Mouse (Mus musculus) liver, adult 2 months (tissue): ENCODE measurements around the gene Ccdc141. TPM values are rescaled to one million over a fixed set of nuclear protein-coding genes. Genes with fewer than 3 reads are reported as not detected.

ENCODE experiments used
- DNase-seq: peaks from one replicate; pipeline ENCODE4 v3.0.0-alpha.2; 2011; ENCODE audit warnings: low read depth, low spot score; ENCODE audit errors: extremely low read depth
- H3K27ac ChIP-seq: fragments of 200-500 bp; replicated peaks from 2 replicates; pipeline ENCODE4 v1.5.1; 2012; ENCODE audit warnings: low read depth, mild to moderate bottlenecking, control low read depth, inconsistent platforms, low read length; ENCODE audit not compliant: insufficient read depth
- H3K27me3 ChIP-seq: fragments of 200-500 bp; 2 replicates; pipeline ENCODE4 v1.6.1; 2012; ENCODE audit warnings: mild to moderate bottlenecking, moderate library complexity, low read length, inconsistent platforms; ENCODE audit not compliant: control insufficient read depth, insufficient read depth
- H3K36me3 ChIP-seq: fragments of 200-500 bp; 2 replicates; pipeline ENCODE4 v1.6.1; 2012; ENCODE audit warnings: low read length, inconsistent platforms; ENCODE audit not compliant: control insufficient read depth, insufficient read depth
- H3K4me1 ChIP-seq: fragments of 200-500 bp; 2 replicates; pipeline ENCODE4 v1.6.1; 2011; ENCODE audit warnings: low read length; ENCODE audit not compliant: control insufficient read depth, insufficient read depth
- H3K4me3 ChIP-seq: fragments of 200-500 bp; 2 replicates; pipeline ENCODE4 v1.5.1; 2011; ENCODE audit warnings: low read depth, mild to moderate bottlenecking, control low read depth, low read length, moderate library complexity; ENCODE audit not compliant: insufficient read depth
- H3K79me2 ChIP-seq: fragments of 200-500 bp; 2 replicates; pipeline ENCODE4 v1.6.1; 2012; ENCODE audit warnings: inconsistent platforms, mild to moderate bottlenecking, low read length, moderate library complexity; ENCODE audit not compliant: control insufficient read depth, insufficient read depth
- H3K9ac ChIP-seq: fragments of 200-500 bp; 2 replicates; pipeline ENCODE4 v1.6.1; 2012; ENCODE audit warnings: low read depth, mild to moderate bottlenecking, control low read depth, inconsistent platforms, low read length
- CTCF ChIP-seq: fragments of 200-500 bp; IDR thresholded peaks from 2 replicates; pipeline ENCODE4 v1.5.1; 2011; ENCODE audit warnings: low read depth, low read length, control low read depth
- POLR2A ChIP-seq: fragments of 200-500 bp; IDR thresholded peaks from 2 replicates; pipeline ENCODE4 v1.6.1; 2011; ENCODE audit warnings: low read length, control low read depth; ENCODE audit not compliant: insufficient read depth; ENCODE audit errors: extremely low read depth
- WGBS: fragments of 180-500 bp; shearing (Covaris S2); methylation state at CpG from one replicate; pipeline ENCODE4 v1.1.7; 2018; 5-methylcytosine and 5-hydroxymethylcytosine counted together
- polyA plus RNA-seq: library from polyadenylated mRNA; depleted of rRNA; stranded (reverse); fragments of >200 nt; gene quantifications from 2 replicates; pipeline ENCODE4 v1.2.3, GENCODE M21; 2012
- total RNA-seq: library from RNA; depleted of rRNA; stranded (reverse); fragments of >200 nt; gene quantifications from 2 replicates; pipeline ENCODE4 v1.2.3, GENCODE M21; 2014

Ccdc141 gene
- total and polyA plus RNA-seq, 2 experiments: 8.6 to 17.7 TPM

- Histone ChIP-seq H3K36me3 (peaks cover 8% of the 10 kb centered on the region; the same call in 1 of the 2 replicates), H3K79me2 (no peaks in the 10 kb centered on the region), H3K27ac (no peak overlapping the region), H3K4me1 (no peaks in the 10 kb centered on the region), H3K27me3 (no peaks in the 10 kb centered on the region), H3K4me3 (no peak overlapping the region), H3K9ac (no peak overlapping the region)
- no peak for DNase-seq
- no peak for TF ChIP-seq CTCF
- TF ChIP-seq POLR2A: no peak
- 88% methylated on average over 7 of the region's 7 CpGs for WGBS
Measured at GRCm38 (mm10) chr2:77007015-77007414, 163.4 kb downstream of the Ccdc141 start.

GRCm38 (mm10) chr2:77003148-77003547, 167.3 kb downstream of the Ccdc141 start:
- H3K4me3 ChIP-seq: no peak overlapping the region
- no peak overlapping the region for H3K27ac ChIP-seq
- H3K36me3 ChIP-seq: no peaks in the 10 kb centered on the region
- TF ChIP-seq CTCF (no peak), POLR2A (no peak)
- no peak overlapping the region for H3K9ac ChIP-seq
- WGBS: 50% methylated on average over 2 of the region's 2 CpGs
- H3K27me3 ChIP-seq: no peaks in the 10 kb centered on the region
- H3K79me2 ChIP-seq: no peaks in the 10 kb centered on the region
- H3K4me1 ChIP-seq: no peaks in the 10 kb centered on the region
- no peak for DNase-seq

- Histone ChIP-seq H3K4me1 (no peaks in the 10 kb centered on the region), H3K27me3 (no peaks in the 10 kb centered on the region), H3K4me3 (no peak overlapping the region), H3K27ac (no peak overlapping the region), H3K9ac (no peak overlapping the region), H3K79me2 (no peaks in the 10 kb centered on the region), H3K36me3 (no peaks in the 10 kb centered on the region)
- no peak for DNase-seq
- TF ChIP-seq CTCF: no peak
- no peak for TF ChIP-seq POLR2A
- 64% methylated on average over 5 of the region's 5 CpGs for WGBS
Measured at GRCm38 (mm10) chr2:76998351-76998750, 172.1 kb downstream of the Ccdc141 start.

- no peak overlapping the region for H3K27ac ChIP-seq
- WGBS: 88% methylated on average over 5 of the region's 5 CpGs
- no peaks in the 10 kb centered on the region for H3K36me3 ChIP-seq
- H3K4me3 ChIP-seq: no peak overlapping the region
- H3K79me2 ChIP-seq: no peaks in the 10 kb centered on the region
- H3K4me1 ChIP-seq: no peaks in the 10 kb centered on the region
- no peak overlapping the region for H3K9ac ChIP-seq
- no peak for TF ChIP-seq POLR2A
- no peak for TF ChIP-seq CTCF
- DNase-seq: no peak
- no peaks in the 10 kb centered on the region for H3K27me3 ChIP-seq
Measured at GRCm38 (mm10) chr2:76992493-76993201, 177.8 kb downstream of the Ccdc141 start.

- Histone ChIP-seq H3K36me3 (no peaks in the 10 kb centered on the region), H3K4me1 (no peaks in the 10 kb centered on the region), H3K27me3 (no peaks in the 10 kb centered on the region), H3K4me3 (no peak overlapping the region), H3K27ac (no peak overlapping the region), H3K9ac (no peak overlapping the region), H3K79me2 (no peaks in the 10 kb centered on the region)
- no peak for DNase-seq
- 73% methylated on average over 4 of the region's 4 CpGs for WGBS
- TF ChIP-seq POLR2A: no peak
- TF ChIP-seq CTCF: no peak
Measured at GRCm38 (mm10) chr2:76987317-76987716, 183.1 kb downstream of the Ccdc141 start.

- no peaks in the 10 kb centered on the region for H3K79me2 ChIP-seq
- no peak overlapping the region for H3K4me3 ChIP-seq
- TF ChIP-seq CTCF (no peak), POLR2A (no peak)
- H3K27me3 ChIP-seq: no peaks in the 10 kb centered on the region
- DNase-seq: no peak
- H3K9ac ChIP-seq: no peak overlapping the region
- H3K4me1 ChIP-seq: no peaks in the 10 kb centered on the region; the same call in 1 of the 2 replicates
- H3K27ac ChIP-seq: no peak overlapping the region
- no peaks in the 10 kb centered on the region for H3K36me3 ChIP-seq
- WGBS: 68% methylated on average over 5 of the region's 5 CpGs
Measured at GRCm38 (mm10) chr2:76984384-76984783, 186.1 kb downstream of the Ccdc141 start.
